Mouse (Mus musculus) kidney, embryonic 16.5 days (tissue): ENCODE measurements around the gene Gng2. TPM values are rescaled to one million over a fixed set of nuclear protein-coding genes. Genes with fewer than 3 reads are reported as not detected.

Source experiments
- ATAC-seq: fragments of 200-750 bp; cut with Nextera tagmentation; 2 replicates; pipeline ENCODE4 v1.8.0; 2017; ENCODE audit warnings: moderate TSS enrichment; ENCODE audit not compliant: low FRiP score, low TSS enrichment
- H3K27ac ChIP-seq: fragments of 300-500 bp; sonication (generic); 2 replicates; pipeline ENCODE4 v1.5.1; 2014; ENCODE audit warnings: low read length
- H3K27me3 ChIP-seq: fragments of 300-500 bp; sonication (generic); 2 replicates; pipeline ENCODE4 v1.6.1; 2014; ENCODE audit warnings: low read length, control low read depth, mixed read lengths; ENCODE audit not compliant: insufficient read depth
- H3K36me3 ChIP-seq: fragments of 300-500 bp; sonication (generic); 2 replicates; pipeline ENCODE4 v1.6.1; 2014; ENCODE audit warnings: low read length, control low read depth, mixed read lengths; ENCODE audit not compliant: insufficient read depth
- H3K4me1 ChIP-seq: fragments of 300-500 bp; sonication (generic); 2 replicates; pipeline ENCODE4 v1.6.1; 2014; ENCODE audit warnings: low read length, control low read depth, mixed read lengths; ENCODE audit not compliant: insufficient read depth
- H3K4me2 ChIP-seq: fragments of 300-500 bp; sonication (generic); replicated peaks from 2 replicates; pipeline ENCODE4 v1.6.1; 2014; ENCODE audit warnings: low read depth, low read length
- H3K4me3 ChIP-seq: fragments of 300-500 bp; sonication (generic); 2 replicates; pipeline ENCODE4 v1.5.1; 2014; ENCODE audit warnings: mild to moderate bottlenecking, low read length
- H3K9ac ChIP-seq: fragments of 300-500 bp; sonication (generic); replicated peaks from 2 replicates; pipeline ENCODE4 v1.6.1; 2014; ENCODE audit warnings: low read length
- H3K9me3 ChIP-seq: fragments of 300-500 bp; sonication (generic); 2 replicates; pipeline ENCODE4 v1.6.1; 2016; ENCODE audit warnings: low read length, control low read depth
- WGBS: fragments of 180-500 bp; shearing (Covaris S2); extraction: QIAGEN DNeasy Blood & Tissue Kit; methylation state at CpG from one replicate; pipeline ENCODE4 v1.1.7; 2014; 5-methylcytosine and 5-hydroxymethylcytosine counted together
- polyA plus RNA-seq: library from polyadenylated mRNA; unstranded; fragments of >200 nt; fragmentation: Nextera tagmentation; extraction: Ambion mirVana; gene quantifications from 2 replicates; pipeline ENCODE4 v1.2.1, GENCODE M21; 2015

The Gng2 gene
- polyA plus RNA-seq, 1 experiment from 2014 or later: 52.5 TPM

GRCm38 (mm10) chr14:19985107-19985911 lies 7.9 kb upstream of the Gng2 start:
- WGBS: 19% methylated on average over 13 of the region's 13 CpGs
- Histone ChIP-seq H3K36me3 (no peaks in the 10 kb centered on the region), H3K27ac (peak overlapping the region; percentile 88), H3K4me1 (peaks cover 26% of the 10 kb centered on the region), H3K27me3 (no peaks in the 10 kb centered on the region), H3K9ac (peak overlapping the region; percentile 18), H3K4me3 (no peak overlapping the region), H3K4me2 (peak overlapping the region; percentile 2; the same call in 1 of the 2 replicates), H3K9me3 (no peaks in the 10 kb centered on the region)
- peak; percentile 47; the same call in 1 of the 2 replicates for ATAC-seq

DNA sequence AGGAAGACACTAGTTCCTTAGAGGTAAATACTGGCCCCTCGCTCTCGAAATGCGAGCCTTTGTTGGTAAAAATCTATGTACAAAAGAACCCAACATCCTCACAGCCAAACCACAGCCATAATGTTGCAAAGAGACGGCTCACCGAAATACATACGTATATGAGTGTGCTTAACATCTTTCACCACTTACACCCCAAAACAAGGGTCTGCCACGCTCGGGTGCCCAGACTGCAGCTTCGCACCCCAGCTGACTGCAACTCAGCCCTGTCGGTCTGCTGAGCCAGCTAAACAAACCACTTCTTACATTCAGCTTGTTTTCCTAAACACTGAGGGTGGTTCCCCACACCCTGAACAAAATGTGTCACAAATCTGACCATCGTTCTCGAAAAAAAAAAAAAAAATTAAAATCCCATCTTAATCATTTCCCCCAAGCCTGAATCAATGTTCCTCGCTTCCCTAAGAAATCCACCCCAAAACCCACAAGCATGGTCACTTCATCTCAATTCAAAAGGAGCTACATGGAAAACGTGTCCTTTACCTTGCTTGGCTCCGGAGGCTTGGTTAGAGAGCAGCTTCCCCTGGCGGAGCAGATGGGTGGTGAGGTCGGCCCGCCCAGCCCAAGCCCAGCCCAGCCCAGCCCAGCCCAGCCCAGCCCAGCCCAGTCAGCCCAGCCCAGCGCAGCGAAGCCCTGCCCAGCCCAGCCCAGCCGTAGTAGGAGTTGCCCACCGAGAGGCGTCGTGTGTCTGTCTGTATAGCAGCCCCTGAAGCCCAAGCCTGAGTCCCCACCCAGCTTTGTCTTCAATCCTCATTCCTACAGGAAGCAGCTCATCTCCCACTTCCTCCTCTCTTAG lies 781 bp downstream of the Gng2 start:
- Histone ChIP-seq H3K36me3 (no peaks in the 10 kb centered on the region), H3K9me3 (no peaks in the 10 kb centered on the region), H3K4me3 (peak overlapping the region; percentile 62), H3K4me2 (peak overlapping the region; percentile 77), H3K27me3 (no peaks in the 10 kb centered on the region), H3K4me1 (peaks cover 16% of the 10 kb centered on the region), H3K27ac (peak overlapping the region; percentile 95), H3K9ac (peak overlapping the region; percentile 82)
- WGBS: under 1% methylated on average over 24 of the region's 24 CpGs
- ATAC-seq: peak; percentile 99

- Histone ChIP-seq H3K27ac (0 out of 2 replicates have a peak overlapping the region, but pooled peaks have one; percentile 0), H3K4me3 (peak overlapping the region; percentile 33), H3K4me1 (peaks cover 24% of the 10 kb centered on the region), H3K36me3 (no peaks in the 10 kb centered on the region), H3K27me3 (no peaks in the 10 kb centered on the region), H3K9me3 (no peaks in the 10 kb centered on the region), H3K4me2 (peak overlapping the region; percentile 52), H3K9ac (peak overlapping the region; percentile 6)
- 30% methylated on average over 11 of the region's 11 CpGs for WGBS
- no peak for ATAC-seq
Measured at GRCm38 (mm10) chr14:19974978-19975493, 2.4 kb downstream of the Gng2 start.

DNA sequence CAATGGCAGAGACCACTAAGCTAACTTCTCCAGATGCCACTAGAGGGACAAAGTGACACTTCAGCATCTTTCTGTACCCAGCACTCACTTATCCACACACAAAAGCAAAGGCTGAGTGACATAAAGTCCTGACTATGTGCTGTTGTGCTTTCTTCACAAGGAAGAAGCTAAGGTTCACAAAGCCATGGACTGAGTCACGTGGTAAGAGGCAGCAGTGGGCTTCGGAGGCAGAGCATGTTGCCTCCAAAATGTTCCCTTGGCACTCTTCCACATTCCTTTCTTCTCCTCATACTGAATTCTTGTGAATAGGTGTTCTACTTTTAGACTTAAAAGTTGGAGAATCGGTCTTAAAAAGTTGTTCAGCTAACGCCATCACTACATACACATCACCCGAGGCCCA lies 3.0 kb downstream of the Gng2 start:
- Histone ChIP-seq H3K4me1 (peaks cover 26% of the 10 kb centered on the region), H3K27ac (no peak overlapping the region), H3K27me3 (no peaks in the 10 kb centered on the region), H3K4me3 (peak overlapping the region; percentile 33), H3K9ac (no peak overlapping the region), H3K9me3 (no peaks in the 10 kb centered on the region), H3K4me2 (peak overlapping the region; percentile 52), H3K36me3 (no peaks in the 10 kb centered on the region)
- ATAC-seq: no peak
- 56% methylated on average over 5 of the region's 5 CpGs for WGBS

GRCm38 (mm10) chr14:19972316-19973029 lies 5.0 kb downstream of the Gng2 start:
- H3K27me3 ChIP-seq: no peaks in the 10 kb centered on the region
- 75% methylated on average over 13 of the region's 13 CpGs for WGBS
- no peak overlapping the region for H3K27ac ChIP-seq
- no peak overlapping the region for H3K4me3 ChIP-seq
- no peak overlapping the region for H3K4me2 ChIP-seq
- peaks cover 33% of the 10 kb centered on the region for H3K4me1 ChIP-seq
- ATAC-seq: no peak
- no peak overlapping the region for H3K9ac ChIP-seq
- H3K9me3 ChIP-seq: no peaks in the 10 kb centered on the region
- H3K36me3 ChIP-seq: no peaks in the 10 kb centered on the region

- Histone ChIP-seq H3K4me1 (peaks cover 27% of the 10 kb centered on the region; the same call in 1 of the 2 replicates), H3K4me3 (no peak overlapping the region), H3K27me3 (no peaks in the 10 kb centered on the region), H3K36me3 (no peaks in the 10 kb centered on the region), H3K9ac (no peak overlapping the region), H3K4me2 (no peak overlapping the region), H3K9me3 (no peaks in the 10 kb centered on the region), H3K27ac (no peak overlapping the region)
- ATAC-seq: peak; percentile 43; the same call in 1 of the 2 replicates
- 58% methylated on average over 3 of the region's 3 CpGs for WGBS
Measured at GRCm38 (mm10) chr14:19970845-19971244, 6.6 kb downstream of the Gng2 start.

GRCm38 (mm10) chr14:19970106-19970785 lies 7.2 kb downstream of the Gng2 start:
- peaks cover 2% of the 10 kb centered on the region; the same call in 1 of the 2 replicates for H3K9me3 ChIP-seq
- H3K4me1 ChIP-seq: peaks cover 24% of the 10 kb centered on the region; the same call in 1 of the 2 replicates
- no peak overlapping the region for H3K9ac ChIP-seq
- H3K27ac ChIP-seq: no peak overlapping the region
- WGBS: 85% methylated on average over 6 of the region's 6 CpGs
- no peaks in the 10 kb centered on the region for H3K27me3 ChIP-seq
- no peak for ATAC-seq
- H3K36me3 ChIP-seq: no peaks in the 10 kb centered on the region
- no peak overlapping the region for H3K4me3 ChIP-seq
- H3K4me2 ChIP-seq: no peak overlapping the region

DNA sequence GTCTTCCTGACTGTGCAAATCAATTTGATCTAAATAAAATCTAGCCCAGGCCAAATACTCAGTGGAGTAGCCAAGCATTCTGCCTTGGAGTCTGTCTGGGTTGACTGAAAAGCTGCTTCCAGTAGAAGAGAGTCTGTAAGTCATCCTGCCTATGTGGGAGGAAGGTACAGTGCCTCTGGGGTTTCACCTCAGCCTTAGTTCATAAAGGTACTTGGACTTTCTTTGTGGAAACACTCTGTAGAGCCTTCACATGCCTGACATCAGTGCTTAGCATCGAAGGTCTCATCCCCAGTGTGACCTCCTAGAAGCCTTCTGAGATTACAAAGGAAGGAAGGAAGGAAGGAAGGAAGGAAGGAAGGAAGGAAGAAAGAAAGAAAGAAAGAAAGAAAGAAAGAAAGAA lies 7.9 kb downstream of the Gng2 start:
- 64% methylated on average over 1 of the region's 1 CpGs for WGBS
- Histone ChIP-seq H3K4me2 (no peak overlapping the region), H3K9me3 (peaks cover 2% of the 10 kb centered on the region; the same call in 1 of the 2 replicates), H3K27ac (no peak overlapping the region), H3K9ac (no peak overlapping the region), H3K36me3 (no peaks in the 10 kb centered on the region), H3K4me3 (no peak overlapping the region), H3K4me1 (peaks cover 24% of the 10 kb centered on the region; the same call in 1 of the 2 replicates), H3K27me3 (no peaks in the 10 kb centered on the region)
- no peak for ATAC-seq
